Mouse (Mus musculus) left cerebral cortex, postnatal 10 days (tissue): Measurements from ENCODE around the gene Adamts12. TPM values are rescaled to one million over a fixed set of nuclear protein-coding genes. Genes with fewer than 3 reads are reported as not detected.

Experiments
- DNase-seq, 2 experiments: peaks; one replicate each; pipeline ENCODE4 v3.0.0; 2021 to 2022; ENCODE audit warnings: low spot score in 2 of 2, mixed read lengths in 1 of 2; ENCODE audit errors: extremely low spot score in 1 of 2
- intact Hi-C: fragments of 180-260 bp; cut with DNase I; formaldehyde crosslinking; loops from one replicate; pipeline ENCODE4 v1.15.1; 2025
- total RNA-seq, 2 experiments: library from RNA; stranded (reverse); gene quantifications; 2 replicates each; pipeline ENCODE4 v1.2.3; 2021

Gene Adamts12
- total RNA-seq, 2 experiments from 2014 or later = 2.6 to 2.7 TPM

DNA sequence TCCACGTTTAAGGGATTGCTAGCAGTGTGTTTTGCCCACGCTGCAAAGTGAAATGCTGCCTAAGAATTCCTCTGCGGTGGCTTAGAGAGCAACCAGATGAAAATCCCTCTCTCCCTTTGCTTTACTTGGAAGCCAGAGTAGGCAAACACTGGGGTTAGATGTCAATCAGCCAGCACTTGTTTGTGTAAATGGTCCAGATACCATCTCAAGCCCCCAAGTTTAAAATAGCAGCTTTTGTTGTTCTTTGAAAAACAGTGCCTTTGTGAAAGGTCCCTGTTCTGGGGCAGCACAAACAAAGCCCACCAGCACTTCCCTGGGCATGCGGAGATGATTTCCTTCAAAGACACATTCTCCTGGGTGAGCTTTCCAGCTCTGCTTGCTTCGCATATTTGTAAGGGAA lies 1.7 kb downstream of the Adamts12 start:
- intact Hi-C loops = no loop called here
- no peak for DNase-seq

- intact Hi-C loops = no loop called here
- DNase-seq = no peak
Observed at GRCm38 (mm10) chr15:11067891-11068290, 3.3 kb downstream of the Adamts12 start.

- DNase-seq = no peak
- intact Hi-C loops = no loop called here
Observed at GRCm38 (mm10) chr15:11075726-11076361, 11.3 kb downstream of the Adamts12 start.

GRCm38 (mm10) chr15:11082961-11083569 lies 18.5 kb downstream of the Adamts12 start:
- DNase-seq = no peak
- intact Hi-C loops = no loop called here

DNA sequence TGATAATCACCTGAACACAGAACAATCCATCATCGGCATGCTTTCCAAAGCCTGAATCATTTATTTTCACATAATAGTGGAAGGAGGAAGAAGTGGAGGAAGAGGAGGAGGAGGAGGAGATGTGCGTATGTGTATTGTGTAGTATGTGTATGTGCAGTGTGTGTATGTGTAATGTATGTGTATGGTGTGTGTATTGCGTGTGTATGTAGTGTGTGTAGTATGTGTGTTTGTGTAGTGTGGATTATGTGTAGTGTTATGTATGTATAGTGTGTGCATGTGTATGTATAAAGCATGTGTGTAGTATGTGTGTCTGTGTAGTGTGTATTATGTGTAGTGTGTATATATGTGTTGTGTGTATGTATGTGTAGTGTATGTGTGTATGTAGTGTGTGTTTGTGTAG lies 19.1 kb downstream of the Adamts12 start:
- DNase-seq = no peak
- intact Hi-C loops = no loop called here

DNA sequence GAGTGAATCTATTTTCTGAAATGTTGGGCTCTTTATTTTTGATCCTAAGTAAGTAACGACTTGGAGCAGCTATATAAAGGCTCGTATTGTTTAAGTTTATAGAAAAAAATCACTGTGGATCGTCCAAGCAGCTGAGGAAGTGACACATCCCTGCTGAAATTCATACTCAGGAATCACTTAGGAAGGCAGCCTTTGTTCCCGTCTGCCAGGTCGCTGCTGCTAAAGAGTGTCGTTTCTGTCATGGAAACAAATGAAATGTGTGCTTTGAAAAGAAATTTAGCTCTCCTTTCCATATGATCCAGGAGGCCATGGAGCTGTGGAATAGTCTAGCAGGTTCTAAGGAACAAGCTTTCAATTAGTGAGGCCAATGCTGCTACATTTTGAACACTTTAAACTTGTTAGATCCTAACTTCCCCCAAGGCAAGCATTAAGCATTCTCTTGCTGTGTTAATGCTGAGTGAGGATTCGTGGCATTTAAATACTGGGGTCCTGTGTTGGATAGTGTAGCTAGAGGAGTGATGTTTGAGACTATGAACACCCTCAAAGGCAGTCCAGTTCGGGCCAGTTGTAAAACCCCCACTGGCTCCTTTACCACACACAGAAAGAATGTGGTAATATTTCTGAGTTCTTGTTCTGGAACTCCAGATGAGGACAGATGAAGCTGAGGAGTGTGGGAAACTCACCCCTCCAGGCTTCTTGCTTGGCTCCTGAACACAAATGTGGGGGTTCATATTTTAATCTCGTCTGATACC lies 19.8 kb downstream of the Adamts12 start:
- DNase-seq = no peak
- intact Hi-C loops = no loop called here

DNA sequence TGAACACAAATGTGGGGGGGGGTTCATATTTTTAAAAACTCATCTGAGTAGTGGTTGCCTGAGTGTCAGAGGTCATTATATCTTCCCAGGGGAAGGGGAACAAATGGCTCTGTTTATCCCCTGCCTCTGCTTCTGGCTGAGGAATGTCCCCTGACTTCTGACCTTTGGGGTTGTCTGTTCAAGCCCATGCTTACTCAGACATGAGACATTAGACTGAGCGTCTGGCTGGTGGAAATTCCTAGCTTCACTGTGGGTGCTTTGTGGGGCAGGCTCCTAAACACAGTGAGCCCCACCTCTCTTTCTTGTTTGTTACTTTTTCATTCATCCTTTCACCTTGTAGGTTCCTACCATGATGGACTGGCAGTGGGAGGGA lies 20.4 kb downstream of the Adamts12 start:
- no peak for DNase-seq
- intact Hi-C loops = no loop called here

GRCm38 (mm10) chr15:11089494-11089893 lies 24.9 kb downstream of the Adamts12 start:
- no peak for DNase-seq
- intact Hi-C loops = no loop called here

DNA sequence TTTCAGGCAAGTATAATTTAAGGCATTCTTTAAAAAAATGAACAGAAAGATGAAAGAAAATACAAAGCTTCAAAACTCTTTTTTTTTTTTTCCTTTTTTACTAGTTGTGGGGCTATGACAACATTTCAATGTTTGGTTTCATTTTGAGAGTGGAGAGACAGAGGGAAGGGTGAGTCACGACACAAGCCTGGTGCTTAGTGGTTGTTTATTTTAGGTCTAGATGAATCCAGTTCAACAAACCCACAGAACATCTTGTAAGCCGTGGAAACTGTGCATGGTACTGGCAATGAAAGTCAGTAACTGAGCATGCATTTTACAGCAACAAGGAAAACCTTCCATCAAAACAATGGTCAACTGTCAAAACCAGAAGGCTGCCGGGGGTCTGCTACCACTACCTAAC lies 31.0 kb downstream of the Adamts12 start:
- no peak for DNase-seq
- intact Hi-C loops = no loop called here

DNA sequence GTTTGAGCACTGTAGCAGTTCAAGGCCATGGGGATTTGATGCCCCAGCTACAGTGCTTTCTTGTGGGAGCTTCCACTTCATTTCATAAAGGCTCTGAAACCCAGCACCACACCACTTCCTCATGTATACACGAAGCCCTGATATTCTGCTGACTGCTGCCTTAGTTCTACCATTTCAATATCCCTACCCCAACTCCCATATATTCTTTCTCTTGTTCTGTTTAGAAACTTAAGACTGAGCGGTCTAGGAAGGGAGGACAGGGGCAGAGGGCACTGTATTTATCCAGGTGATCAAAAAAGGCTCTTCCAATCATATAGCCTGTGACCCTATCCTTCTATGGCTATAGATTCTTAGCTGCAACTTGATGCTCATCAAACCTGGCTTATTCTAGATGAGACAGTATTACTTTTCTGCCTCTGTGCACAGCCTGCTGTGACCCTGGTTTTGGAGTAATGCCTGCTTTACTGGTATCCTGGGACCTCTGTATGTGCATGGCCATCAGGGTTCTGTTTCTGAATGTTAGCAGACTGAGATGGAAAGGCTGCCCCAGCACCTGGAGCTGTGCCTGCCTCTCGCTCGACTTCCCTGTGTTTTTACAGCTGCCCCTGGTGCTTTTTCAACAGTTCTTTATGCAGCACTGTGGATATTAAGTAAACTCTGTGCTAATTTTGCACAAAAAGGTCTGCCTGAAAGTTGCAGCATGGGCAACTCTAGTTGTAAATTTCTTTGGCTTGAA lies 33.5 kb downstream of the Adamts12 start:
- intact Hi-C loops = no loop called here
- DNase-seq = no peak

- DNase-seq = no peak
- intact Hi-C loops = no loop called here
Observed at GRCm38 (mm10) chr15:11098940-11099339, 34.4 kb downstream of the Adamts12 start.

- intact Hi-C loops = no loop called here
- DNase-seq = no peak
Observed at GRCm38 (mm10) chr15:11100917-11101316, 36.3 kb downstream of the Adamts12 start.

GRCm38 (mm10) chr15:11105101-11105500 lies 40.5 kb downstream of the Adamts12 start:
- intact Hi-C loops = no loop called here
- no peak for DNase-seq

GRCm38 (mm10) chr15:11107376-11107775 lies 42.8 kb downstream of the Adamts12 start:
- no peak for DNase-seq
- intact Hi-C loops = no loop called here

- DNase-seq = peak in 1 of 2 experiments; percentile 23
- intact Hi-C loops = no loop called here
Observed at GRCm38 (mm10) chr15:11114631-11115197, 50.1 kb downstream of the Adamts12 start.

DNA sequence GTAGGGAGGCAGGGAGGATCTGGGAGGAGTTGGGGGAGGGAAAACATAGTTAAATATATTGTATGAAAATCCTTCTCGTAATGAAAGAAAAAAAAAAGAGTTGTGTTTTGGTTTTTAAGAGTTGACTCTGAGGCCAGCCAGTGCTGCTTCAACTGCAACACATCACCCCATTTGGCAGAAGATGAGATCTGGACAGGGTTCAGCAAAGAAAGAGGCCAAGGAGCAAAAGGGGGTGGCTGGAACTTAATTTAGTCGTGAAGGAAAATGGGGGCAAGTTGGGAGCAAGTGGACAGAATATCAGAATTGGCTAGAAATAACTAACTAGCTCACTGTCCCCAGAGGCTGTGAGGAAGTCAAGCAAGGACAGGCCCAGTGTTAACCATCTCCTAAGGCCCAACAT lies 51.7 kb downstream of the Adamts12 start:
- intact Hi-C loops = no loop called here
- DNase-seq = no peak

GRCm38 (mm10) chr15:11116853-11117252 lies 52.3 kb downstream of the Adamts12 start:
- intact Hi-C loops = no loop called here

GRCm38 (mm10) chr15:11118371-11118770 lies 53.8 kb downstream of the Adamts12 start:
- intact Hi-C loops = no loop called here
- no peak for DNase-seq

More at GRCm38 (mm10) chr15:11116853-11117252, 52.3 kb downstream of the Adamts12 start:
- DNase-seq = no peak

DNA sequence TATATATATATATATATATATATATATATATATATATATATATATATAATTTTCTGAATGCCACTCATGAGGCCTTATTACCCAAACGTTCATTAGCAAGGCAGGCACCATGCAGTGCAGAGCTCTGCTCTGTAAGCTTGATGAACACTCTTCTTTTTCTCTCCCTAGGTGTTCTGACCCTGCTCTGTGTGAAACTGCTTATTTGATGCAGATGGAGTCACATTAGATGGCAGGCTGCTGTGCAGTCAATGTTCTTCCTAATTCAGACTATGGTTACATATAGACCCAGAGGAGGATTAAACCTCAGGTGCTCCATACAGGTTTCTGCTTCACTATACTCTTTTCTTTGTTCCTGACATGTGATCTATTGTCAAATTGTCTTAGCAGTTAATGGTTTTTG lies 57.1 kb downstream of the Adamts12 start:
- intact Hi-C loops = no loop called here

More for the DNA sequence above, 57.1 kb downstream of the Adamts12 start:
- DNase-seq = no peak
